Mouse (Mus musculus): ENCODE data around the gene Tmc4.

The Tmc4 gene

DNA sequence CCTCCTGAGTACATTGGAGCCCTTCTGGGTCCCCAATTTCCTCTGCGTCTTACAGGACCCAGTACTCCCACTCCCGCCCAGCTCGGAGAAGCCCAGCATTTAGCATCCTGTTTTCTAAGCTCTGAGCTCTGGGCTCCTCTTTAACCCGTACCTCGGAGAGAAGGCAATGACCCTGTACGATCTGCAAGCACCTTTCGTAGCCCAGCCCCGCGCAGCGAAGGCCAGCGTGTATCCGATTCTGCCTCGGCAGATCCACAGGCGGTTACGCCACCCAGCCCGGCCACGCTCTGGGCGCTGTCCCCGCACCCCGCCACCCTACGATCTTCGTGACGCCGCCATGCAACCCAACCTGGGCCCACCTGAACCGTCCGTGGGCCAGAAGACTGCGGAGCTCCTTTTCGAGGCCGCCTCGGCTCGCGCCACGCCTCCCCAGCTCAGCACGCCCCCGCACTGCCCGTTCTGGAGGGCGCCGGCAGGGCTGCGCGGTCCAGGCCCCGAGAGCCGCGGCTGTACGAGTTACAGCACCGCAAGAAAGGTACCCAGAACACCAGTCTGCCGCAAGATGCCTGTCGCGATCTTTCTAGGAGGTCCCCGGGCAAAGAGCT is 15.1 kb upstream of the Tmc4 start, which contains the start of gene Tsen34:
Tsen34 (plus strand) TSS at position 482 of the 605 bp plus-strand sequence.
- DNase-seq, result no peak

- DNase-seq, result no peak
Measured at GRCm38 (mm10) chr7:3691919-3692318, 14.6 kb upstream of the Tmc4 start.

- DNase-seq, result no peak
Measured at GRCm38 (mm10) chr7:3685400-3686187, 8.2 kb upstream of the Tmc4 start.

- DNase-seq, result no peak
Measured at GRCm38 (mm10) chr7:3684698-3685097, 7.3 kb upstream of the Tmc4 start.

DNA sequence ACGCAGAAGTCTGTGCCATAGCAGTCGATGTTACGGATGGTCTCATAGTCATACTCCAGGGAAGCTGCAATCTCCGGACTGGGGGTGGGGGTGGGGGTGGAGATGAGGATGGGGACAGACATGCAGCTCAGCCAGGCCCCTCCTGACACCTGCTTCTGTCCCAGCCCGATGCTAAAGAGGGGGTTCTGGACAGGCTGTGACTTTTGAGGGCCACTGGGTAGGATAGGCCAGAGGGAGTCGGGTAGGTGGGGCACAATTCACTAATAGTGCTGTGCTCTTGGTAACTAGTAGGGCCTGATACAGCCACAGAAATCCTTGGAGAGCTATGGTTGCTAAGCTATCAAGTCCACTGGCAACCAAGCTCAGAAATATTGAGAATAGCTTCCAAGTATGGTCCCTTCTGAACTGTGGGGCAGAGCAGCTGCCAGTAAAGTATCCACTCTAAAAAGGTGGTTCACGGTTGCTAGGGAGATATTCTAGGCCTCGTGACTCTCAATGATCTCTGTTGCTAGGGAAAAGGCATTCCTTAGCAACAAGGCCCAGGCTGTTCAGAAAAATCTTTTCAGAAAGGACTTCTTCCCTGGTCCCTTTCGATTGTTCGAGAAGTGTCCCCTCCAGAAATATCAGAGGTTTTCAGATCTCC is 6.7 kb upstream of the Tmc4 start:
- DNase-seq, result no peak

DNA sequence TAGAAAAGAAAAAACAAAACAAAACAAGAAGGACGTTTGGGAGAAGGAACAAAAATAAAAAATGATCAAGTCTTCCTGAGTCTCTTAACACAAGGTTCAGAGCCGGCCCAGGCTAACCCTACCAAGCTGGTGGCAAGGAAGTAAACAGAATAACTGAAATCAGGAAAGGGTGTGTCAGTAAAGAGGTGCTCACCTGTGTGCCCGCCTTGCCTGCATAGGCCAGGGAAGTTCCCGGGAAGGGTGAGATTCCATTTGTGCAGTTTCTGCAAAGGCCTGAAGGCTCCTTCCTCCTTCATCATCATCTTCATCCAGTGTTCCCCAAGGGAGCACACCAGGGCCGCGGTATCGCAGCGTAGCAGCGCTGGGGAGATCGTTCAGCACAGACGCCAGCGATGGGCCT is 982 bp downstream of the Tmc4 start:
- no peak for DNase-seq

GRCm38 (mm10) chr7:3675228-3675548 is 2.2 kb downstream of the Tmc4 start:
- no peak for DNase-seq

DNA sequence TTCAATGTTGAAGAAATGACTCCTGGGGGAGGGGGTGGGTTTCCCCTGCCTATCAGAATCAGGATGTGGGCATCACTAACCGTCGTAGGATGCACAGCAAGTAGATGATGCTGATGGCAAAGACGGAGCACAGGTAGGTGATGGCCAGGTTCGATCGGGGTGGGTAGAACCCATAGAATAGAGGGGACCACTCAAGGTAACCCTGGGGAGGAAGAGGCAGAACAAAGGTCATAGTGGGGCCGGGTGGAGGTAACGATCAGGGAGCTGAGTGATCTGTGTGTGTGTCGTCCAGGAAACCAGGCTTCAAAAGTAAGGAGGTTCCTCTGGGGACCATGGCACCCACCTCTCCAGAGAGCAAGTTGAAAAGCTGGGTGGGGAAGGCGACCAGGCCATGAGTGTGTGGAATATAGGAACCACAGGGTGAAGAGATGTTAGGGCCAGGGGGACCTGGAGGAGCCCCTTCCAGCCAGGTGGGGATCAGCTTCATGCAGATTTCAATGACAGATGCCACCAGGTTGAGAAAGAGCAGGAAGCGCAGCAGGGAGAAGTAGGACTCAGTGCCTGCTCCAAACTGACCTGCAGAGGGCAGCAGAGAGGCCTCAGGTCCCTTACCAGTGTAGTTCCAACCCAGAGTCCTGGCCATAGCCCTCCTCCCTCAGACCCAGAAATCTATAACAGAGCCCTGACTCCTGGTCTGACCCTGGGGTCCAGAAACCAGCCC is 2.7 kb downstream of the Tmc4 start:
- DNase-seq, result peak; percentile 88

DNA sequence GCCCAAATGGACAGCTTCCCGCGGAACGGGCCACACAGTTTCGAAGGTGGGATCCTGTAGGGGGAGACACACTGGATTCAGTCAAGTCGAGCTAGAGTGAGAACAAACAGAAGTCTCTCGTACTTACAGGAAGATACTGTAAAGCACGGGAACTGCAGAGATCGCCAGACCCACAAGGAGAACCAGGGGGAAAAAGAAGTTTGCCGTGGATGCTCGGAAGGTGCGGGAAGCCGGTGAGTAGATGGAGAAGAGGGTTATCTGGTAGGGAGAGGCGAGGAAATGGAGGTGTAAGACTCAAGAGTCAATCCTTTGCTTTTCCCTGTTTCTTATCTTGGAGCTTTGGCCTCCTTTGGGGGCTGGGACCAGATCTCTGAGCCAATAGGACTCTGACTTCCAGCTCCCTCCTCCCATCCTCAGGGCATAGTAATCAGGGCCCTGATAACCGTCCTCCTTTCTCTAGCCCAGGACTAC is 10.4 kb downstream of the Tmc4 start:
- peak; percentile 5 for DNase-seq

DNA sequence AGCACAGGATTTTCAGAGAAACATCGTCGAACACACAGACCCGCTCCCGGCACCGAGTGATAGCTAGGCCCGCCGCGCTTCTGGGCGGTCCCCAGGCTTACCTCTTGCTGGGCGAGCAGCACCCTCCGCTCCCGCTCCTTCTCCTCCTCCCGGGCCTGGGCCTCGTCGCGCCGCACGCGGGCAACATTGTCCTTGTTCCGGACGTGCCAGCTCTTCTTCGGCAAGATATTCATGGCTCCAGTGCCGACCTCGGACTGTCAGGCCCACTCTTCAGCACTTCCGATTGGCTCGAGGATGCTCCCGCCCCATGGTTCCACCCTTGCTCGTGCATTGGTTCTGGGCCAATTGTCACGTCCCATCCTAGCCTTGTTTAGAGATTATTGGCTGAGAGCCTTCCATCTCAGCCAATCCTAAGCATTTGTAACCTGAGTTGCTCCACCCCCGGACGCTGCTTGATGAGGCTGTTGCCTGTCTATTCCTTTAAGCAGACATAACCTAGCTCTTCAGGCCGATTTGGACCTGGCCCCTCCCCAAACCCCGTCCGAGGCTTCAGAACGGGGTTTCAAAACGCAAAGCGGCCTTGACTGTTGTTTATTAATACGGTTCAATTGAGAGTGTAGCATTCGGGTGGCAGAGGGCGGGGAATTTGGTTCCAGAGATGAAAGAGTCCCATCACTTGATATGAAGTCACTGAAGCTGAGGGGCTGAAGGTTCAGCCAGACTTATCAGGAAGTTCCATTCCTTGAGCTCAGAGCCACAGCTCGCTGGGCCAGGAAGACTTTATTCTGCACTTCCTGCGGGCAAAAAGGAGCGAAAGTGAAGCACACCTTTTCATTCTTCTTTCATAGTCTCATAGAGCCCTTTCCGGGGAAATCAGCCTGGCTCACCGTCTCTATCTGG is 11.9 kb downstream of the Tmc4 start, which contains the start of gene Leng1:
Leng1 (minus strand) TSS at position 626 of the 900 bp plus-strand sequence.
- DNase-seq, result peak; percentile 99

DNA sequence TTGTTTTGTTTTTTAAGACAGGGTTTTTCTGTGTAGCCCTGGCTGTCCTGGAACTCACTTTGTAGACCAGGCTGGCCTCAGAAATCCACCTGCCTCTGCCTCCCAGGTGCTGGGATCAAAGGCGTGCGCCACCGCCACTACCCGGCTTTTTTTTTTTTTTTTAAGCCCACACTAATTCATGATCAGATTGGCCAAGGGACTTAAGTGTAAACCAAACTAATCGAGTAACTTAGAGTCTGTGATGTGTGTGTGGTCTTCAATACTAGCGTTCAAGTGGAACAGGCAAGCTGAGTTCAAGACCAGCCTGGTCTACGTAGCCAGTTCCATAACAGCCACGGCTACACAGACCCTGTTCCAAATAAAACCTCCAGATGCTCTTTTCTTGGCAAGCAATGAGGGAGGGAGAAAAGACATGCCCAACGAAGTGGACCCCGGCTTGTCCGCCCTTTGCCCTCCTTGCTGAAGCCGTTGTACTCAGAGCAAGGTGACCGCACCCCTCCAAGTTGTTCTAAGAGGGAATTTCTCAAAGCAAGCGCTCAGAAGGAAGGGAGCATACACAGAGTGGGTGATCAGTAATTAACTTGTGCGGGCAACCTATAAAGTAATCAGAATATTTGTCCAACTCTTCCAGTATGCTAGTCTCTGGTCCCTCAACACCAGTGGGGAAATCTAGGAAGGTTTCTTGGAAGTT is 12.7 kb downstream of the Tmc4 start:
- no peak for DNase-seq

GRCm38 (mm10) chr7:3658578-3658977 is 18.8 kb downstream of the Tmc4 start:
- DNase-seq, result no peak

GRCm38 (mm10) chr7:3656966-3657365 is 20.4 kb downstream of the Tmc4 start:
- DNase-seq, result no peak

GRCm38 (mm10) chr7:3646641-3647040 is 30.7 kb downstream of the Tmc4 start:
- no peak for DNase-seq

- DNase-seq, result no peak
Measured at GRCm38 (mm10) chr7:3646188-3646587, 31.2 kb downstream of the Tmc4 start.

- DNase-seq, result no peak
Measured at GRCm38 (mm10) chr7:3645488-3646025, 31.8 kb downstream of the Tmc4 start.

DNA sequence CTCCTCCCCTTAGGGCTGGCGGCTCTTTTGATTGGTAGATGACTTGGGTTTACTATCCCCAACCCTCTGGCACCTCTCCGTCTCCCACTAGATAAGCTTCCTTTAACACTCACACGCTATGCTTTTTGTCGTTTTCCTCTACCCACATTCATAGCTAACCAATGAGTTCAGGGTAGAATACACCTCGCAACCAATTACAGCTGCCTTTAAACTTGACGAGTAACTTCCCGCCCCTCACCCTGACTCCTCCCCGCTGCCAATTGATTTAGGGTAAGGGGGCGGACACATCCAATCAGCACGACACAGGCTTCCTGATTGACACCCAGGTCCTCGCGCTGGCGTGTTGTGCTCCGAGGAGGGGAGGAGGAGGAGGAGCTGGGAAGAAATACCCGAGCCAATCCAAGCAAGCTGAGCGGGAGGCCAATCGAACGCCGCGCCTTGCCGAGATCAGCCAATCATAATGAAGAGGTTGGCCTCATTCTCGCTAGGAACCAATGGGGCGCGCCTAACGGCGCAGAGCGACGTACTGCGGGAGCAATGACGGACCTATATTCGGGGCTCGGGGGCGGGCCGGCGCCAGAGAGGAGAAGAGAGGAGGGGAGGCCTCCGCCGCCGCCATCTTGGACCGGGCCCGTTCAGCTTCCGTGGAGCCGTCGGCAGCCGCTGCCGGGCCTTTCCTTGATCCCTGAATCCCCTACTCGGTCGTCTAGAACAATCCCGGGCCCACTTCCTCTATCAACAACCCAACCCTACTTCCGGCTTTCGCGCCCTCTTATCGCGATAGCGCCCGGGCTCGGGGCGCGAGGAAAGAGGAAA is 32.5 kb downstream of the Tmc4 start, which contains the start of gene Cnot3:
Cnot3 (plus strand) TSS at position 597 of the 816 bp plus-strand sequence.
- DNase-seq, result peak; percentile 100

DNA sequence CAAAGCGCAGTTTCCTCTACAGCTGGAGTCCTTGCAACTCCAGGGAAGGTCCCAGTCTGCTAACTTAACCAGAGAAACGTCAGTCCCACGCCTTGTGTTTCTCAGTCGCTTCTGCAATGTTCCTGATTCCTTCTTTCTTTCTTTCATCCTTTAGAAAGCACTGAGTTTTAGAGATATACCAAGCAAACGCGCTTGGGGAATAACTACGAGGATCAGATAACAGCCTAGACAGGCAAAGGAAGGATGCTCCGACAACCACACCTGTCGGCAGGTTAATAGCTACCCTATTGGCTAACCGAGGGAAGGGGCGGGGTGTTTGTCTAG is 33.0 kb downstream of the Tmc4 start:
- no peak for DNase-seq

DNA sequence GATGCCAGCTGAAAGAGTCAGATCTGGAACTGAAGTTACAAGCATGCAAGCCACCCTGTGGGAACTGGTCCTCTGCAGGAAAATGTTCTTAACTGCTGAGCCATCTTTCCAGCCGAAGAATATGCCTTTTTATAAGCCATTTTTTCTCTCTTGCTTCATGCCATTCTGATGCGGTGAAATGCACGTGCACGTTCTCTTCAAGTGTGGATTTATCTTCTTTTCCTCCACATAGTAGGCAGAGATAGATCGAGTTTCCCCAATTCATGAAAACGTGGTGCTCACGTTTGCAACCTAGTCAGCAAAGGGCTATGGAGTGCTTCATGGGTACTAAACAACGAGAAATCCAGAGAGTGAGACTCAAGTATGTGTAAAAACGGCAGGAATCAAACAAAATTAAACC is 33.5 kb downstream of the Tmc4 start:
- DNase-seq, result no peak

DNA sequence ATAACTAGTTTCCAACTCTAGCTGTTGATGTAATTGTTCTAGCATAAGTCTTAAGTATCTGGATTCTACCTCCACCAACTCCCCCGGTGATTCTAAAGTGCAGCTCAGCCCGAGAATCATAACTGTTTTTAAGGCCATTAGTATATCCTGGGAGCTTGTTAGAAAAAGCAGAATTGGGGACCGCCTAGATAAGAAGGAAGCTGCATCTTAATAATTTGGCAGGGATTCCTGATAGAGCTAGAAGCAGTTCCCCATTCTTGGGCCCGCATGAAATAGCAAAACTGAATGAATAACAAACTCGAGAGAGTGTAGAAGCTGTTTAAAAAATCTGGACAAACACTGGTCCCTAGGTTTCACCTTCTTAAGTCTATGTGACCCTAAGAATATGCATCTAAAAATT is 33.9 kb downstream of the Tmc4 start:
- no peak for DNase-seq

DNA sequence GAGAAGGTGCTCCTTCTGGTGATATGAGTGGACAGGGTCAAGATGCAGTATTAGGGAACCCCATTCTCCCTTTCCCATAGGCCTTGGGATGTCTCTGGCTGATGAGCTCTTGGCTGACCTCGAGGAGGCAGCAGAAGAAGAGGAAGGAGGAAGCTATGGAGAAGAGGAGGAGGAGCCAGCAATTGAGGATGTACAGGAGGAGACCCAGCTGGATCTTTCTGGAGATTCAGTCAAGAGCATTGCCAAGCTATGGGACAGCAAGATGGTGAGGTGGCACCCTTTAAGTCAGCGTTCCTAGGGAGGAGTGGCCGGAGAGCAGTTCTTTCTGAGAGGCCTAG is 46.9 kb downstream of the Tmc4 start:
- no peak for DNase-seq
